Mouse (Mus musculus) cerebellum, postnatal 14 days (tissue): ENCODE data around the gene Cpt1c.
A peak's percentile ranks its signal among the peaks of the same experiment; 100 is the strongest.
"Not testable (repeated sequence)": the region's sequence is repeated elsewhere in the genome, so short reads cannot be mapped to it uniquely, and the experiment has no call there.

Experiments used
- DNase-seq, 2 experiments: peaks; one replicate each; pipeline ENCODE4 v3.0.0; 2021; ENCODE audit warnings: mixed read lengths in 2 of 2

Gene Cpt1c

GRCm38 (mm10) chr7:44974383-44975116, at the start of gene Cpt1c:
Cpt1c (minus strand) TSS chr7:44974851.
- DNase-seq, result peak; percentile 92 to 94

GRCm38 (mm10) chr7:45023711-45024110, 49.1 kb upstream of the Cpt1c start:
- not testable (repeated sequence) for DNase-seq

- DNase-seq, result no peak
These were observed 45.6 kb upstream of the Cpt1c start for GRCm38 (mm10) chr7:45020225-45020624.

GRCm38 (mm10) chr7:45019031-45019571, 44.5 kb upstream of the Cpt1c start:
- DNase-seq, result no peak

GRCm38 (mm10) chr7:45017242-45018061, 42.8 kb upstream of the Cpt1c start, which contains the start of gene Rras:
Rras (plus strand) TSS chr7:45017961.
- peak; percentile 78 to 79 for DNase-seq

GRCm38 (mm10) chr7:45016761-45017160, 42.1 kb upstream of the Cpt1c start:
- DNase-seq, result no peak

GRCm38 (mm10) chr7:45015957-45016612, 41.4 kb upstream of the Cpt1c start, which contains the start of gene Scaf1:
Scaf1 (minus strand) TSS chr7:45016363.
- DNase-seq, result peak; percentile 99

- no peak for DNase-seq
These were observed 40.8 kb upstream of the Cpt1c start for GRCm38 (mm10) chr7:45015344-45015956.

GRCm38 (mm10) chr7:45014096-45014451, 39.4 kb upstream of the Cpt1c start:
- DNase-seq, result no peak

- no peak for DNase-seq
These were observed 38.9 kb upstream of the Cpt1c start for GRCm38 (mm10) chr7:45013366-45014095.

- no peak for DNase-seq
These were observed 38.2 kb upstream of the Cpt1c start for GRCm38 (mm10) chr7:45012824-45013223.

- DNase-seq, result no peak
These were observed 37.4 kb upstream of the Cpt1c start for GRCm38 (mm10) chr7:45012011-45012410.

GRCm38 (mm10) chr7:45008411-45008810, 33.8 kb upstream of the Cpt1c start:
- no peak for DNase-seq

GRCm38 (mm10) chr7:45007846-45008245, 33.2 kb upstream of the Cpt1c start:
- no peak for DNase-seq

- no peak for DNase-seq
These were observed 32.5 kb upstream of the Cpt1c start for GRCm38 (mm10) chr7:45007141-45007540.

GRCm38 (mm10) chr7:45006503-45006902, 31.9 kb upstream of the Cpt1c start:
- DNase-seq, result no peak

- DNase-seq, result no peak
These were observed 30.8 kb upstream of the Cpt1c start for GRCm38 (mm10) chr7:45005321-45005992.

- no peak for DNase-seq
These were observed 29.9 kb upstream of the Cpt1c start for GRCm38 (mm10) chr7:45004546-45004945.

- DNase-seq, result no peak
These were observed 27.8 kb upstream of the Cpt1c start for GRCm38 (mm10) chr7:45002440-45002839.

- DNase-seq, result no peak
These were observed 26.0 kb upstream of the Cpt1c start for GRCm38 (mm10) chr7:45000539-45001114.

GRCm38 (mm10) chr7:44999753-45000152, 25.1 kb upstream of the Cpt1c start:
- no peak for DNase-seq
